Mouse (Mus musculus): ENCODE results near the gene Ctdspl. TPM values are rescaled to one million over a fixed set of nuclear protein-coding genes. Genes with fewer than 3 reads are reported as not detected.

The Ctdspl gene
- polyA plus RNA-seq, 2 experiments from 2014 or later, result 0.62 to 0.75 TPM

DNA sequence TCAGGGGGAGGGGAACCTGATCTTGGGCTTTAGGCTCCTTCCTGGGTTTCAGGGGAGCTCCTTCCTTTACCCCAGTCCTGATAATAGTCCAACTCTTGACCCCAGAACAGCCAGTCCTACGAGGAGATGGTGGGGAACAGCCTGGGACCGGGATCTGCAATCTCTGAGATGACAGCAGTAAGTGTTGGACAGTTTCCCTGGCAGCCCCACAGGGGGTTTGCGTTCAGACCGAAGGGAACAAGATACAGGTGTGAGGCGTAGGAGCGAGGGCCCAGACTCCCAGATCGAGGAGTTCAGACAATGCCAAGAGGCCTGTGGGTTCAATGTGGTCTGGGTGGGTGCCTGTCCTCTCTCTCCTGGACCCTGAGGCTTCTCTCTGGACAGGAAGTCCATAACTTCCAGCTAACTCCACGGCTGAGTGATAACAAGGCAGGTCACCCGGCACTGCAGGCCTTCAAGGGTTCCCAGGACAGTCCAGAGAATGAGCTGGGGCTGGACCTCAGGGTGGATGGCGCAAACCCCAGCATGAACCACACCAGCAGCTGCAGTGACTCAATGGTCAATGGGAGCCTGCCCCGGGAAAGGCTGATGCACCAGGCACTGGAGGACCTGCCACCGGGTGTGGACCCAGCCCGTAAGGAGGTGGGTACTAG is 144.0 kb downstream of the Ctdspl start:
- ATAC-seq, result no peak

- no peak for ATAC-seq
Observed at GRCm38 (mm10) chr9:119071786-119072185, 145.5 kb downstream of the Ctdspl start.

DNA sequence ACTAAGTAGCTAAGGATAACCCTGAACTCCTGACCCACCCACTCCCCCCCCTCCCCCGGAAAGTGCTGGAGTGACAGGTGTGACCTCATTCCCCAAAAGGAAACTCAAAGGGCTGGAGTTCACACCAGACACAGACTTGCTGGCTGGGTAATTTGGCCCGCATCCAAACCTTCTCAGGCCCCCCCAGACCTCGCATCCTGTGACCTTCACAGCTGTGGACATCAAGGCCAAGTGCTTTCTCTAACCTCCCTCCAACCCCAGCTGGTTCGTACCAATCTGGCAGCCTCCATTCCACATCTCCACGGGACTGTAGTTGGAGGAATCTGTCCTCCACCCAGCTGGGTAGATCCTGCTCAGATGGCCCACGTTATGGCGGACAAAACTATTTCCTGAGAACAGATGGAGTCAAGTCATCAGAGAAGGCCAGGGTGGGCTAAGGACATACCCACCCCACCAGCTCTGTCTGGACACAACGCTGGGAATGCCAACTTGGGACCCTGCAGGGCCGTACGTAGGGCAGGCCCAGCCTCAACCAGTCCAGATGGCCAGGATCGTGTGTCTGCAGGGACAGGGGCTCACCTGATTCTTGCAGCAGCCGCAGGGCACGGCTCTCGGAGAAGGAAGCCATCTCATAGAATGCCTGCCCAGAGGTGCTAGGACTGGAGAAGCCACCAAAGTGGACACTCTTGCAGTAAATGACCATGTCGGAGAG is 147.1 kb downstream of the Ctdspl start:
- no peak for ATAC-seq

DNA sequence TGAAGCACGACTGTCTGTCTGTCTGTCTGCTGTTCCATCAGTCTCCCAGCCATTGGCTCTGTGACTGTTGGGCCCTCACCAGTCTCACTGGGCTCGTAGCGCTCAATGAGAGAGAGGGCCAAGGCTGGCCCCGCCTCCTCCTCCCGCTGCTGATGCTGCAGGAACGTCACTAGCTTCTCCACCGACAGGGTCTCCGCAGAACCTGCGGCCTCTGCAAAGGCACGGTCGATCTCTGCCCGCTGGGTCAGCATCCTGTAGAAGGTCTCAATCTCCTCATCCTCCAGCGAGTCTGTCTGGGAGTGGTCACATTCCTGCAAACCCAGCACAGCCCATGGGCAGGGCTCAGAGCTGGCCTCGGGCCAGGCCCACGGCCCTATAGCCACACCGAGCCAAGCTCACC is 149.4 kb downstream of the Ctdspl start:
- no peak for ATAC-seq

- no peak for ATAC-seq
Observed at GRCm38 (mm10) chr9:119080040-119080675, 153.9 kb downstream of the Ctdspl start.

DNA sequence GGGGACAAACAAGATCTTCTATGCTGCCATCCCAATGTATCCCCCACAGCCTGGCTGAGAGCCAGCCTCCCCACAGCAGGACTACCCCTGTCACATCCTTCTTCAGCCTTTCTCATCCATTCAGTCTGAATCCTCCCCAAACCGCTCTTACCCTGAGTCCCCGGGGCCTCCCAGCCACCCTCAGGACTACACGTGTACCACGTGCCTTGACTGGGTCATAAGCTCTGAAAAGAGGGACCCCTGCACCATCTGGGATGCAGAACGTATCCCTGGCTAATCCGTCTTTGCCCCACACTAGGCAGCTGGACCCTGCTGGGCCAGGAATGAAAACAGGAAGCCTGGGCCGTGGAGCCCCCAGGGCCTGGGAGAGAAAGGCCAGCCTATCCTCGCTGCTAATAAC is 155.8 kb downstream of the Ctdspl start:
- no peak for ATAC-seq

- ATAC-seq, result no peak
Observed at GRCm38 (mm10) chr9:119082656-119083430, 156.6 kb downstream of the Ctdspl start.

DNA sequence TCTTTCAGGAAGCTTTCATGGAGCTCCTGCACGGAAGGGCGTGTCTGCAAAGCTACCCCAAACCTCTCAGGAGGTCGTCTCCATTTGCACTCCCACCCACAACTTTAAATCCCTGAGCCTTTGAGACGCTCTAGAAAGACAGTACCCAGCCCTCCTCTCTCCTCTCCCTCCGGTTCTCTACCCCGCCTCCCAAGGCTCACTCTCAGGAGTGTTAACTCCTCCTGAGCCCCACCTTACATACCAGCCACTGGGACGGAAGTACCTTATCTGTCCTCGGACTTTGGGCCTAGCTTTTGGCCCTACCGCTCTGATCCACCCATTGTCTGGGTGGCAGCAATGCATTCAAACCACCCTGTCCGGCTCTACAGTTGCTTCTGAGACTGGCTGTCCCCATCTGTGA is 157.7 kb downstream of the Ctdspl start:
- no peak for ATAC-seq

- no peak for ATAC-seq
Observed at GRCm38 (mm10) chr9:119086451-119086850, 160.2 kb downstream of the Ctdspl start.

DNA sequence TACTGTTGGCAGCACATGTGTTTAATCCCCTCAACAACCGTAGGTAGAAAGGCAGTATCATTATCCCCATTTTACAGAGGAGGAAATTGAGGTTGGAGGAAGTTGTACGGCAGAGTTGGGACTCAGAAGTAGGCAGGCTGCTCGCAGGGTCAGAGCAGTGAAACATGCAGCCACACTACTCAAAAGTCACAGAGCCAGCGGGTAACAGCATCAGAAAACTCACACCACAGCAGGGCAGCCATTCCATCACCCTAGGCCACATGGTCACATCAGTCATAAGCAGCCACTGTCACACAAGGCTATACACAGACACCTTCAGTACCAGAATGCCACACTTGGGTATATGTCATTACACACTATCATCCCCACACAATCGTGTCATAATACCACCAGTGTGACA is 161.1 kb downstream of the Ctdspl start:
- ATAC-seq, result no peak

DNA sequence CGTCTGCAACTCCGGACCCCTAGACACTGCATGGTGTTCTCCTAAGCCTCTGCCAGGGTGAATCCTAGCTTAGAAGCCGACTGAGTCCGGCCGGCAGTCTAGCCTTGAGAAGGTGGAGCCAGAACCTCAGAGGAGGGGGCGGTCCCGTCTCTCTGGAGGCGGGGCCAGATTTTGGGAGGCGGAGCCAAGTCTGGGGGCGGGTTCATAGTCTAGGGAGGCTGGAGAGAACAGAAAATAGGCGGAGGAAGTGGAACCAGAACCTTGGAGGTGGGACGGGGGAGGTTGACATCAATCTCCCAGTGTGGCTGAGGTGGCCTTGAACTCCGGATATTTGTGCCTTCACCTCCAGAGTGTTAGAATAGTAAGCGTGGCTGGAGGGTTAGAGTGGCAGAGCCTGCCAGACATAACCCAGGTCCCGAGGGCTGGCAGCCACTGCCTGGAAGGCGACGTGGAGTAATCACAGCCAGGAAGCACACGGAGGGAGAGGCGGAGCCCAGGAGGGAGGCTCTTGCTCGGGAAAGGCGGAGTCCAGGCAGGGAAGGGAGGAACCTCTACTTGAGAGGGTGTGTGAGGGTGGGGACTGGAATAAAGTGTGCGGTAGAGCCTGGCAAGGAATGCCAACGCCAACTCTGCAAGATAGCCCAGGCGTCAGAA is 162.0 kb downstream of the Ctdspl start:
- ATAC-seq, result peak; percentile 82

DNA sequence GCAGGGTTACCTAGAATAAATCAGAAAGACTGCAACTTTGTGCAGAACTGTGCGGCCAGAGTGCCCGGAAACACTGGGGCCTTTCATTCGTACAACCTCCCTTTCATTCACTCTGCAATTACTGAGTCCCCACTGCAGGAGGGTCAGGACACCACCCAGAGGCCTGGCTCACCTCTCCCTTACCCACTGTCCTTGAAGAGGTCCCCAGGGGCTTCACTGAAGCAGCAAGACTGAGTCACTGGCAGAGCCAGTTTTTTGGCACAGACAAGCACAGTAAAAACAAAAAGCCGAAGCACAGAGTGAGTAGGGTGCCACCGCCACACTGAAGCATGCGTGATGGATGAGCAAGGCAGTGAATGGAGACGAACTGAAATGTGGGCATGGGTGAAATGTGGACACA is 163.2 kb downstream of the Ctdspl start:
- no peak for ATAC-seq

GRCm38 (mm10) chr9:119090462-119090861 is 164.2 kb downstream of the Ctdspl start:
- ATAC-seq, result no peak

DNA sequence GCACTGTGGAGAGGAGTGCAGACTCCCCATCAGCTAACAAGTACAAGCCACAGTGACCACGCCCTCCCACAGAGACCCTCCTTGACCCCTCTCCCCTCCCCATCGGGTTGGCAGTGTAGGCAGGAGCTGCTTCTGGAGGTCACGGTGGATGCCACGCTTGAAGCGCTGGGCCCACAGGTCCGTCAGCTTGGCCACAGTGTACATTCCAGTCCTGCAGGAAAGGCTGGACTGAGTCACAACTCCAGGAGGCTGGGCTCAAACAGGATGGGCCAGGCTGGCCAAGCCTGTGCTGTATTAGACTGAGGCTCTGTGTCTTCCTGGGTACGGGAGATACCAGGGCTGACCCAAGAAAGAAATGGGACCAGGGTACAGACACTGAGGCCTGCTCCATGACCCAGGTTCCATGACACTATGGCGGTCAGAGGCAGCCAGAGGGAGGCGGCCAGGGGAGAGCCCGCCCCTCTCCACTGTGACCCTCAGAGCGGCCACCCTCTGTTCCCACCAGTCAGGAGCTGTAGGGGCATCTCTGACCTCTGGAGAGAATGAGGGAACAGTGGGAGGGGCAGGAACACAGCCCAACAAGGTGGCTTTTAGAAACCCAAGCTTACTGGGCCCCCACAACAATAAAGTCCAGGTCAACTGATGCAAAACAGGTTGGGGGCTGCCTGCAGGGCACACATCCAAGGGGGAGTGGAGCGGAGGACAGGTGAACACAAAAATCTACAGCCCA is 165.5 kb downstream of the Ctdspl start:
- ATAC-seq, result no peak

DNA sequence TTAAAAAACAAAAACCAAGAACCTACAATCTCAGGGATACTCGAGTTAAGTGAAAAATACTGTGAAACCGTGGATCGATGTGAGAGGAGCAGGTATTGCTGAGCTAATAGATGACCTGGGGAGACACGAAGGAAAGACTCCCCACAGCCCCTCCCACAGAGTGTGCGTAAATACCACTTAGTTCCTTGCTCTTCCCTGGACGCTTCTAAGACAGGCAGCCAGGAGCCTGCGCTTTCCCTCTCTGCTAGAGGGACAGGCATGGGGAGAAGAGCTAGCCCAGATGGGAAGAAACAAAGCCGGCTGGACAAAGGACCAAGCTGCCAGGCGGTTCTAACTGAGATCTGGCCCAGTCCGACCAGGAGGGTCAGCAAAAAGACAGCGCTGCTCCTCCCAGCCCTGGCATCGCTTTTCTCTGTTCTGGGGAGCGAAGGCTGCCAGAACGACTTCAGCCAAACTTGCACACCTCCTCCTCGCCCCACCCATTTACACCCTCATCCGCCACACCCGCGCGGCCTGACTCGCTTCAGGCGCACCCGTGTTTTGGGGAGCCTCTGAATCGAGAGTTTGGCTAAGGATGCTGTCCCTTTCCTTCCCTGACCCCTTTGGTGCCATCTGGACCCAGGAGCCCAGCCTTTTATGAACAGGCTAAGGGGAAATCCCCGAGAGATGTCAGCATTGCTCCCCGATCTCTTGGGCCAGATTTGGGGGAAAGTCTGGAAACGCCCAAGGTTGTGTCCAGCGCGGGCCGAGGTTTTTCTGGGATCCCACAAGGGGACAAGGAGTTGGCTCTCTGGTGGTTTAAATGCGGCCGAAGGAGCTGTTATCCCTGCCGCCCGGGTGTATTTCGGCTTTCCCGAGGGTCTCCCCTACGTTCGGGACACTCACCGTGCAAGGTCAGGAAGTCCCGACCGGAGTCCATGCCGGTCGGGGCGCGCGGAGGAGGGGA is 166.5 kb downstream of the Ctdspl start:
- ATAC-seq, result peak; percentile 29

Other genes starting within 250 kb of the Ctdspl start
- 10 to 100 TPM; 19.6 to 28.1 TPM for gene Vill, start 126.3 kb downstream of the Ctdspl start, polyA plus RNA-seq (2017; shearing (Covaris generic))
- gene Plcd1, start 167.0 kb downstream of the Ctdspl start, polyA plus RNA-seq (2017; shearing (Covaris generic)), result 1 to 10 TPM; 1.2 to 3.5 TPM
- gene Dlec1, start 176.0 kb downstream of the Ctdspl start, polyA plus RNA-seq (2017; shearing (Covaris generic)), result not detected
- gene Acaa1b, start 230.6 kb downstream of the Ctdspl start, polyA plus RNA-seq (2017; shearing (Covaris generic)), result not detected
- not detected for gene Gm47289, start 232.7 kb downstream of the Ctdspl start, polyA plus RNA-seq (2017; shearing (Covaris generic))